Mouse (Mus musculus) T-helper 1 cell (primary cell): ENCODE results near the gene Ifi207.
"Not testable (repeated sequence)": the region's sequence is repeated elsewhere in the genome, so short reads cannot be mapped to it uniquely, and the experiment has no call there.

Experiments used
- in situ Hi-C: fragments of 300-600 bp; cut with MboI, MseI; formaldehyde crosslinking; loops from one replicate; pipeline ENCODE4 v1.15.1; 2025; ENCODE audit warnings: high pct_unique_total_duplicates

The Ifi207 gene

GRCm38 (mm10) chr1:173741656-173742055, at the start of gene Ifi207:
Gene Ifi207 (minus strand): TSS chr1:173741747.
- in situ Hi-C loops = no loop called here

DNA sequence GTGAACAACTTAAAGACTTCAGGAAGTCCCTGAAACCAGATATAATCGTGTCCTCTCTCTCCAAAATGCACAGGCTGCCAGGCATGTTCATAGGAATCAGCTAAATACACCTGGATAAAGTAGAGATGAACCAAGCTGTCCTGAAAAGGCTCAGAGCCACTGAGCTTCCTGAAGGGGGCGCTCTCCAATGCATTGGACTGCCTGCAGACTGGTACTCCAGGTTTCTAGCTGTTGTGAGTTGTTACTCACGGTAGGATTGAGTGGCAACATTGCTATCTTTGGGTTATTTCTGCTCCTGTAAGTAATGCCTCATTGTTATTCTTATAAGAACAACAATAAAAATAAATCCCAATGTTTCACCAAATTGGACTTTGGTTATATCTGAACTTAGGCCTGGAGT, 31.9 kb upstream of the Ifi207 start:
- in situ Hi-C loops = loop anchor here (5.0 kb wide), 1 partner anchor 144 kb away; no protein-coding TSS in a partner anchor

DNA sequence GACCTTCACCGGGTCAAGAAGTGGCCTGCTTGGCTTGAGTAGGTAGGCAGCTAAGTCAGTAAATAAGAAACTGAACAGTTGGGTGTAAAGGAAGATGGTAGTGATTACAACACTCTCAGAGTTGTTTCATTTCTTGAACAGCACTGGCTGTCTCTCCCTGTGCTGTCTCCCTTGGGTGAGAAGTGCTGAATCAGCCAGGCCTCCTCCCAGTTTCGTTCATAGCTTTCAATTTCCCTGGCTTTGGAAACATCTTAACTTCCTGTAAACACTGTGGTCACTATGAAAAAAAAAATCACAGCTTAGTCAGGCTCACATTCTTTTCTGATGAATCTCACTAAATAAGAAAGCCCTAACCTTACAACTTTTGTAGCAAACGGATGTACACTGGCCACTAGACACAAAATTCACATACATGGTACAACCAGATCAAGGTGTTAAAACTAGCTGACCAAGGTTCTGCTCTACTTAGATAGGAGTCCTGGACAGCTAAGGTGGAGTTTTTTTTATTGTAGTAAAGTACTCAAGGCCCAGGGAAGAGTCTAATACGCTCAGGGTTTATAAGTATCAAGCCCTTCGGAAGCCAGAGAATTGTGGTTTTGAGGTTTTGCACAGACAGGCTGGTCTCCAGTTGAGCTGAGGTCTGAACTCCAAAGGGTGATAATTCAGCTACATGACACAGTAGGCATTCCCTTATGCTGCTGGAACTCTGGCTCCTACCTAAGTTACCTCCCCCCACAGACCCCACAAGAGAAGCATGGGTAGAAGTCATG, 25.5 kb upstream of the Ifi207 start, which contains the start of gene Ifi204:
Gene Ifi204, minus strand, starts transcription at position 96 of the 770 bp plus-strand sequence.
- in situ Hi-C loops = not testable (repeated sequence)

GRCm38 (mm10) chr1:173760032-173760431, 18.5 kb upstream of the Ifi207 start:
- in situ Hi-C loops = not testable (repeated sequence)

GRCm38 (mm10) chr1:173742262-173742661, 715 bp upstream of the Ifi207 start:
- in situ Hi-C loops = no loop called here

GRCm38 (mm10) chr1:173740537-173740936, 1.0 kb downstream of the Ifi207 start:
- in situ Hi-C loops = no loop called here

- in situ Hi-C loops = no loop called here
Observed at GRCm38 (mm10) chr1:173736986-173737385, 4.6 kb downstream of the Ifi207 start.

DNA sequence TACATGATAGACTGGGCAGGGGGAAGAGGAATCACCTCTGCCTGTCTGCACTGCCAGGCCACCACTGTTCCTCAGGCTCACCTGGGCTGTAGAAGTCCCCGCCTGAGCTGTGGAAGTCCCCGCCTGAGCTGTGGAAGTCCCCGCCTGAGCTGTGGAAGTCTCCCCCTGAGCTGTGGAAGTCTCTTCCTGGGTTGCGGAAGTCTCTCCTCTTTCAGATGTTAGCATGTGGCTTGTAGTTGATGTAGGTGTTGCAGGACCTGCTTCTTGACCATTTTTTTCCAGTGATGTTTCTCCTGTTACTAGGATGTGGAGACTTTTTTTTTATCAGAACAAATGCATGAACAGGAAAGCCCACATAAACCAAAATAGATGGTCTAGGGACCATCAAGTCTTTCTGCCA, 6.5 kb downstream of the Ifi207 start:
- in situ Hi-C loops = not testable (repeated sequence)

DNA sequence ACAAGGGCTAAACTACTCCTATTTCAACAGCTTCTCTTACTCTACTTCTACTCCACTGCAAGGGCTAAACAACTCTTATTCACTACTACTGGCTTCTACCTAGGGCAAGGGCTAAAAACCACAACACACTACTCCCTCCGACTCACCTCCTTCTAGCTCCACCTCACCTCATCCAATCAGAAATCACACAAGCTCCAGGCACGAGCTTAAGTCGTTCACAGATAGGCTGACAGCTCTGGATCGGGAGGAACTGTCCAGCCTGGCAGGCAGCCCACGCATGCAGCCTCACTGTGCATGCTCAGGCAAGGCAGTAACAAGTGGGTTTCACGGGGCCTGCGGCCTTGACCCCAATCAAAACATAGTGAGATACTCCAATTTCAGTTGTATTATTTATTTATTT, 8.3 kb downstream of the Ifi207 start:
- in situ Hi-C loops = no loop called here

- in situ Hi-C loops = no loop called here
Observed at GRCm38 (mm10) chr1:173694270-173694669, 47.3 kb downstream of the Ifi207 start.

DNA sequence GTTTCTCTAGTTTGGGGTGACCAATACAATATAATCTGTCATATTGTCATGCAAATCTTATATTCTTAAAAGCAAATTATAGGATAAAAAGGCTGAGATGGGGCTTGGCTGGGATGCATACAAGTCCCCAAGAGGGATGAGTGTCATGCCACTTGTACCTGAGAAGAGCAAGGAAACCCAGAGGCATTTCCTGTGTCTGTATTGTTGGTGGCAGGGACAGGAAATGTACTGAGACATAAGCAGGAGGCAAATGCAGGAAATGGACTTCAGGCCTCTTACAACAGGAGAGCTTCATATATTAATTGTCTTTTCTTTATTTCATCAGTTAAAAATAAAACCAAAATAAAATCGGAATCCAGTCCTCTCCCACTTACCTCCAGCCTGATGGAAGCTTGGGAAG, 62.9 kb downstream of the Ifi207 start:
- in situ Hi-C loops = not testable (repeated sequence)

DNA sequence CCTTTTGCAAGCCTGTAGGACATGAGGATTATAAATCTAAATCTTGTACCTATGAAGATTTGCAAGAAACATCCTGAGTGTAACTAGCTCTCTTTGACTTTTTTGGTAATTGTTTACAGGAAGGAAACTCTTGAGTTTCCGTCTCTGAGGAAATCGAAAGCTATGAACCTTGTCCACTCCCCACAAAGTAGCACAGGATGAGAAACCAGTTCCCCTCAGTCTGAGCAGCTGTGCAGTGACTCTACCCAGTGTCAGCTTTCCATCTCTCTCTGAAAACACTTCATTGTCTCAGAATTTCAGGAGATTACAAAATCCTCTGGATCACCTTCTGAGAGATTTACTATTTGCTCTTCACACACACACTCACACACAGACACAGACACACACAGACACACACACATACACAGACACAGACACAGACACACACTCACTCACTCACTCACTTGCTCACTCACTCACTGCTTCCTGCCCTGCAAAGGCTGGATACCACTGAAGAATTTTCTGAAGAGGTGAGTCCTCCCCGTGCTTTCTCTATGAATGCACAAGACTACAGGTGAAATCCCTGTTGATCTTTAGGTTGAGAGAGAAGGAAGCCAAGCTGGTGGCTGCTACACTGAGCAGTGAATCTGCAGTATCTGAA, 68.0 kb downstream of the Ifi207 start, which contains the start of gene Ifi208:
Gene Ifi208, plus strand, starts transcription at position 218 of the 640 bp plus-strand sequence.
- in situ Hi-C loops = not testable (repeated sequence)
